Mouse (Mus musculus): ENCODE measurements around the gene Unc45a. TPM values are rescaled to one million over a fixed set of nuclear protein-coding genes. Genes with fewer than 3 reads are reported as not detected.

Unc45a gene
- polyA plus RNA-seq, 1 experiment from 2014 or later = 61.9 TPM

DNA sequence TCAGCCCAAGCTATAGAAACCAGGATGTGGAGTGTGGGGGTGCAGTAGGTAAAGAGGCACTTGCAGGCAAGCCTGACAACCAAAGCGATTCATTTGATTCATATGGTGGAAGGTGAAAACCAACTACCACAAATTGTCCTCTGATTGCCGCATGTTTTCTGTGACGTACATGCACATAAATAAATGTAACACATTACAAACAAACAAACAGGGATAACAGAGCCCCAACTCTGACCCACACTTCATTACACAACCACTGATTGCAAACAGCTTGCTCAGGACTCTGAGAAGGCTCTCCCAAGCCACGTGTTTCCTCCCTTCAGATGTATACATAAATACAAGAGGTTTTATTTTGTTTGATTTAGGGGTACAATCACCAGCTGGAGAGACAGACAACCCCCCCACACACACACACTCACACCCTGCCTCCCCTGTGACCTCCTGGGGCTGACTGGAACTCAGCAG, 29.2 kb upstream of the Unc45a start:
- Histone ChIP-seq H3K9me3 (replicated peaks; ENCODE audit: control insufficient read depth, low read length, poor library complexity, severe bottlenecking) (no peaks in the 10 kb centered on the region), H3K4me3 (ENCODE audit: low read depth, low read length) (peak overlapping the region; percentile 86), H3K9ac (ENCODE audit: low read depth, low read length) (peak overlapping the region; percentile 95), H3K36me3 (ENCODE audit: control insufficient read depth, insufficient read depth, low read length) (peaks cover 21% of the 10 kb centered on the region), H3K27ac (ENCODE audit: low read length) (peak overlapping the region; percentile 87), H3K4me2 (ENCODE audit: low read length) (peak overlapping the region; percentile 66), H3K4me1 (ENCODE audit: control insufficient read depth, insufficient read depth, low read length) (peaks cover 14% of the 10 kb centered on the region), H3K27me3 (ENCODE audit: control insufficient read depth, insufficient read depth, low read depth, low read length) (no peaks in the 10 kb centered on the region)
- 55% methylated on average over 4 of the region's 4 CpGs for WGBS
- ATAC-seq = no peak; the same call in 1 of the 2 replicates

GRCm38 (mm10) chr7:80369461-80369860, 28.7 kb upstream of the Unc45a start:
- 66% methylated on average over 5 of the region's 5 CpGs for WGBS
- peak overlapping the region; percentile 86 for H3K4me3 ChIP-seq (ENCODE audit: low read depth, low read length)
- H3K9me3 ChIP-seq (replicated peaks; ENCODE audit: control insufficient read depth, low read length, poor library complexity, severe bottlenecking) = no peaks in the 10 kb centered on the region
- peaks cover 14% of the 10 kb centered on the region for H3K4me1 ChIP-seq (ENCODE audit: control insufficient read depth, insufficient read depth, low read length)
- 0 out of 2 replicates have a peak overlapping the region, but pooled peaks have one; percentile 18 for H3K9ac ChIP-seq (ENCODE audit: low read depth, low read length)
- no peak for ATAC-seq
- no peaks in the 10 kb centered on the region for H3K27me3 ChIP-seq (ENCODE audit: control insufficient read depth, insufficient read depth, low read depth, low read length)
- peaks cover 23% of the 10 kb centered on the region for H3K36me3 ChIP-seq (ENCODE audit: control insufficient read depth, insufficient read depth, low read length)
- peak overlapping the region; percentile 66 for H3K4me2 ChIP-seq (ENCODE audit: low read length)
- H3K27ac ChIP-seq (ENCODE audit: low read length) = no peak overlapping the region

GRCm38 (mm10) chr7:80368635-80369421, 28.0 kb upstream of the Unc45a start:
- H3K4me1 ChIP-seq (ENCODE audit: control insufficient read depth, insufficient read depth, low read length) = peaks cover 14% of the 10 kb centered on the region
- 87% methylated on average over 20 of the region's 20 CpGs for WGBS
- H3K4me3 ChIP-seq (ENCODE audit: low read depth, low read length) = no peak overlapping the region
- H3K27ac ChIP-seq (ENCODE audit: low read length) = no peak overlapping the region
- no peak for ATAC-seq
- H3K36me3 ChIP-seq (ENCODE audit: control insufficient read depth, insufficient read depth, low read length) = peaks cover 28% of the 10 kb centered on the region
- H3K4me2 ChIP-seq (ENCODE audit: low read length) = peak overlapping the region; percentile 66; the same call in 1 of the 2 replicates
- H3K9me3 ChIP-seq (replicated peaks; ENCODE audit: control insufficient read depth, low read length, poor library complexity, severe bottlenecking) = no peaks in the 10 kb centered on the region
- no peak overlapping the region for H3K9ac ChIP-seq (ENCODE audit: low read depth, low read length)
- H3K27me3 ChIP-seq (ENCODE audit: control insufficient read depth, insufficient read depth, low read depth, low read length) = no peaks in the 10 kb centered on the region

- no peak for ATAC-seq
- no peaks in the 10 kb centered on the region for H3K27me3 ChIP-seq (ENCODE audit: control insufficient read depth, insufficient read depth, low read depth, low read length)
- H3K4me1 ChIP-seq (ENCODE audit: control insufficient read depth, insufficient read depth, low read length) = peaks cover 14% of the 10 kb centered on the region
- H3K4me3 ChIP-seq (ENCODE audit: low read depth, low read length) = no peak overlapping the region
- H3K9me3 ChIP-seq (replicated peaks; ENCODE audit: control insufficient read depth, low read length, poor library complexity, severe bottlenecking) = no peaks in the 10 kb centered on the region
- no peak overlapping the region for H3K9ac ChIP-seq (ENCODE audit: low read depth, low read length)
- H3K4me2 ChIP-seq (ENCODE audit: low read length) = no peak overlapping the region
- no peak overlapping the region for H3K27ac ChIP-seq (ENCODE audit: low read length)
- WGBS = 91% methylated on average over 9 of the region's 9 CpGs
- peaks cover 36% of the 10 kb centered on the region for H3K36me3 ChIP-seq (ENCODE audit: control insufficient read depth, insufficient read depth, low read length)
Observed at GRCm38 (mm10) chr7:80368009-80368408, 27.2 kb upstream of the Unc45a start.

DNA sequence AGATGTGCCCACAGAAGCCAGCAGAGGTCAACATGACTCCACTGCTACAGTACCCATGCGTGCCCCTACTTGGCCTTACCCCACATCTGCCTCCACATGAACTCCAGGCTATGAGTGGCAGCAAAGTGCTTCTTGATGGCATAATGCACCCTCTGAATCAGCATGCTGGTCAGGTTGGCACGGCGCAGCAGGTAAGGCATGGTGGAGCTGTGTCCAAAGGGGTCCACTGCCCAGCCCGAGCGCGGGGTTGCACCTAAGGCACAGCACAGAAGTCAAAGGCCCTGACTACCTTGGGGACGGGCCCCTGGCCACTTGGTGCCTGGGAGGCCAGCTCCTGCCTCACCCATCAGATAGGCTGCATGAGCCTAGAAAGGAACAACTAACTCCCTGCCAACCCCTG, 26.4 kb upstream of the Unc45a start:
- Histone ChIP-seq H3K36me3 (ENCODE audit: control insufficient read depth, insufficient read depth, low read length) (peaks cover 43% of the 10 kb centered on the region), H3K9me3 (replicated peaks; ENCODE audit: control insufficient read depth, low read length, poor library complexity, severe bottlenecking) (no peaks in the 10 kb centered on the region), H3K27ac (ENCODE audit: low read length) (no peak overlapping the region), H3K27me3 (ENCODE audit: control insufficient read depth, insufficient read depth, low read depth, low read length) (no peaks in the 10 kb centered on the region), H3K4me1 (ENCODE audit: control insufficient read depth, insufficient read depth, low read length) (peaks cover 14% of the 10 kb centered on the region), H3K9ac (ENCODE audit: low read depth, low read length) (no peak overlapping the region), H3K4me2 (ENCODE audit: low read length) (no peak overlapping the region), H3K4me3 (ENCODE audit: low read depth, low read length) (no peak overlapping the region)
- 97% methylated on average over 7 of the region's 7 CpGs for WGBS
- no peak for ATAC-seq

- Histone ChIP-seq H3K36me3 (ENCODE audit: control insufficient read depth, insufficient read depth, low read length) (peaks cover 52% of the 10 kb centered on the region), H3K4me2 (ENCODE audit: low read length) (no peak overlapping the region), H3K9ac (ENCODE audit: low read depth, low read length) (no peak overlapping the region), H3K27ac (ENCODE audit: low read length) (no peak overlapping the region), H3K27me3 (ENCODE audit: control insufficient read depth, insufficient read depth, low read depth, low read length) (no peaks in the 10 kb centered on the region), H3K4me3 (ENCODE audit: low read depth, low read length) (no peak overlapping the region), H3K9me3 (replicated peaks; ENCODE audit: control insufficient read depth, low read length, poor library complexity, severe bottlenecking) (no peaks in the 10 kb centered on the region), H3K4me1 (ENCODE audit: control insufficient read depth, insufficient read depth, low read length) (peaks cover 14% of the 10 kb centered on the region)
- ATAC-seq = no peak
- 94% methylated on average over 2 of the region's 2 CpGs for WGBS
Observed at GRCm38 (mm10) chr7:80365759-80366158, 25.0 kb upstream of the Unc45a start.

DNA sequence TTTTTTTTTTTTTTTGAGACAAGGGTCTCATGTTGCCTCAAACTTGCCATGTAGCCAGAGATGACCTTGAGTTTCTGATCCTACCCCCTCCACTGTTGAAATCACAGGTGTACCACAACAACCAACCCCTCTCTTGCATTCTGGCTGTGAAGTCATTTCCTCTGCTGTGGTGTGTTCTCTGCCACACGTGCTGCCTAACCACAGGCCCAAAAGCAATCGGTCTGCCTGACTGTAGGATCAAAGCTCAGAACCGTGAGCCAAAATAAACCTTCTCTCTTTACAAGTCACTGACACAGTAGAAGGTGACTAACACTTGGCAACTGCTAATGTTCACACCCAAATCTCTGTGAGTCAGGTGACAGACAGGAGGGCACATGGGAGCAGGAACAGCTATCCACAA, 19.6 kb upstream of the Unc45a start:
- Histone ChIP-seq H3K36me3 (ENCODE audit: control insufficient read depth, insufficient read depth, low read length) (peaks cover 60% of the 10 kb centered on the region), H3K9me3 (replicated peaks; ENCODE audit: control insufficient read depth, low read length, poor library complexity, severe bottlenecking) (no peaks in the 10 kb centered on the region), H3K4me3 (ENCODE audit: low read depth, low read length) (no peak overlapping the region), H3K4me1 (ENCODE audit: control insufficient read depth, insufficient read depth, low read length) (no peaks in the 10 kb centered on the region), H3K27me3 (ENCODE audit: control insufficient read depth, insufficient read depth, low read depth, low read length) (no peaks in the 10 kb centered on the region), H3K9ac (ENCODE audit: low read depth, low read length) (no peak overlapping the region), H3K4me2 (ENCODE audit: low read length) (no peak overlapping the region), H3K27ac (ENCODE audit: low read length) (no peak overlapping the region)
- WGBS = 79% methylated on average over 3 of the region's 3 CpGs
- ATAC-seq = no peak

DNA sequence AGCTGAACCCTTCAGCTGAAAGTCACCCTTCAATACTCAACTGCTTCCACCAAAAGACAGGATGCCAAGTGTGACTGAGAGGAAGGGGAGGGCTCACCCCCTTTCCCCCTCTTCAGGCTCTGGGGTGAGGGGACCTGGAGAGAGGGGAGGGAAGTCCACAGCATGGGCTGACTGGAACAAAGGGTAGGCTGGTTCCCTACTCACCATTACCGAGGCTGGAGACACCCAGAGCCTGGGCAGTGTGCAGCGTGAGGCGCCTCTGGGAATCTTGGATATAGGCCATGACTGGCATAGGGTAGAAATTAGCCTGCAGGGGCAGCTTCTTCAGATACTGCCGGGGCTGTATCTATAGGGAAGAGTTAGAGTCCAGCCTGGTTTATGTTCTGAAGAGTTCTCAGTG, 17.2 kb upstream of the Unc45a start:
- no peak for ATAC-seq
- no peak overlapping the region for H3K4me2 ChIP-seq (ENCODE audit: low read length)
- H3K4me1 ChIP-seq (ENCODE audit: control insufficient read depth, insufficient read depth, low read length) = no peaks in the 10 kb centered on the region
- no peak overlapping the region for H3K9ac ChIP-seq (ENCODE audit: low read depth, low read length)
- no peaks in the 10 kb centered on the region for H3K27me3 ChIP-seq (ENCODE audit: control insufficient read depth, insufficient read depth, low read depth, low read length)
- H3K36me3 ChIP-seq (ENCODE audit: control insufficient read depth, insufficient read depth, low read length) = peaks cover 58% of the 10 kb centered on the region
- H3K9me3 ChIP-seq (replicated peaks; ENCODE audit: control insufficient read depth, low read length, poor library complexity, severe bottlenecking) = no peaks in the 10 kb centered on the region
- WGBS = 66% methylated on average over 4 of the region's 4 CpGs
- no peak overlapping the region for H3K4me3 ChIP-seq (ENCODE audit: low read depth, low read length)
- H3K27ac ChIP-seq (ENCODE audit: low read length) = no peak overlapping the region

DNA sequence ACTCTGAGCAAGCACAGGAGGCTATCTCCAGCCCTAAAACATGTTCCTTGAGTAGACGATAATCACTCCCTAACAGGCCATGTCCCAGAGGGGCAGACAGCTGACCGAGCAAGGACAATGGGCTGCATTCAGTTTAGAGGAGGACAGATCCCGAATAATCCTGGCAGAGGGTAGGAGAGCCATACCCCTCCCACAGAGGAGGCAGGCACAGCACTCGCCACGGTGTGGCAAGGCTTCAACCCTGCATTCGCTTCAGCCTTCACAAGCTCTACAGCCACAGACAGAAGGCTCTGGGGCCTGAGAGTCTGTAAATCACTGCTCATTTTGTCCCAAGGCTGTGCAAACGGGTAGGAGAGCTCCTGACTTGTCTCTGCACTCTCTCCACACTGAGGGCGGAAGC, 16.4 kb upstream of the Unc45a start:
- Histone ChIP-seq H3K36me3 (ENCODE audit: control insufficient read depth, insufficient read depth, low read length) (peaks cover 54% of the 10 kb centered on the region), H3K9ac (ENCODE audit: low read depth, low read length) (no peak overlapping the region), H3K27me3 (ENCODE audit: control insufficient read depth, insufficient read depth, low read depth, low read length) (no peaks in the 10 kb centered on the region), H3K4me2 (ENCODE audit: low read length) (no peak overlapping the region), H3K4me1 (ENCODE audit: control insufficient read depth, insufficient read depth, low read length) (no peaks in the 10 kb centered on the region), H3K4me3 (ENCODE audit: low read depth, low read length) (no peak overlapping the region), H3K9me3 (replicated peaks; ENCODE audit: control insufficient read depth, low read length, poor library complexity, severe bottlenecking) (no peaks in the 10 kb centered on the region), H3K27ac (ENCODE audit: low read length) (no peak overlapping the region)
- ATAC-seq = no peak
- WGBS = 16% methylated on average over 8 of the region's 8 CpGs
